Mouse (Mus musculus) embryonic fibroblast, embryonic 13.5 days (primary cell): ENCODE measurements around the gene Vmn2r89. TPM values are rescaled to one million over a fixed set of nuclear protein-coding genes. Genes with fewer than 3 reads are reported as not detected.

ENCODE experiments used
- H3K27ac ChIP-seq: 2 replicates; pipeline ENCODE4 v1.5.1; 2012; ENCODE audit warnings: low read length, control low read depth, inconsistent platforms; ENCODE audit not compliant: insufficient read depth
- H3K4me1 ChIP-seq: 2 replicates; pipeline ENCODE4 v1.6.1; 2011; ENCODE audit warnings: low read length; ENCODE audit not compliant: control insufficient read depth, insufficient read depth
- H3K4me3 ChIP-seq: 2 replicates; pipeline ENCODE4 v1.5.1; 2011; ENCODE audit warnings: mild to moderate bottlenecking, control low read depth, low read length; ENCODE audit not compliant: insufficient read depth
- CTCF ChIP-seq: IDR thresholded peaks from 2 replicates; pipeline ENCODE4 v1.5.1; 2011; ENCODE audit warnings: mild to moderate bottlenecking, control low read depth, low read length, moderate library complexity, borderline replicate concordance; ENCODE audit not compliant: insufficient read depth
- POLR2A ChIP-seq: IDR thresholded peaks from 2 replicates; pipeline ENCODE4 v1.6.1; 2011; ENCODE audit warnings: low read depth, mild to moderate bottlenecking, control low read depth, low read length, moderate library complexity
- polyA plus RNA-seq: library from polyadenylated mRNA; stranded (reverse); fragments of >200 nt; gene quantifications from 2 replicates; pipeline ENCODE4 v1.2.4, GENCODE M21; 2011; ENCODE audit warnings: low read depth; ENCODE audit not compliant: missing spikeins, insufficient read length

Gene Vmn2r89
- polyA plus RNA-seq, 1 experiment: not detected

DNA sequence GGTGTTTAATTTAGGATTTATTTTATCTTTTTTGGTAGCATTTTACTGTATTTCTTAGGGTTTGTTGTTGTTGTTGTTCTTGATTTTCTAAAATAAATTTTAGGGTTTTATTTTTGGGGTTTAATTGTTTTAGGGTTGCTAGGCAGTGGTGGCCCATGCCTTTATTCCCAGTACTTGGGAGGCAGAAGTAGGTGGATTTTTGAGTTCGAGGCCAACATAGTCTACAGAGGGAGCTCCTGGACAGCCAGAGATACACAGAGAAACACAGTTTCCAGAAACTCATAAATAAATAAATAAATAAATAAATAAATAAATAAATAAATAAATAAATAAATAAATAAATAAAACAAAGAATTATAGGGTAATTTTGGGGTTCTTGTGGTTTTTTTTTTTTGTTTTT lies 32.0 kb downstream of the Vmn2r89 start:
- Histone ChIP-seq H3K4me1 (no peaks in the 10 kb centered on the region), H3K27ac (no peak overlapping the region), H3K4me3 (no peak overlapping the region)
- TF ChIP-seq POLR2A (no peak), CTCF (no peak)

DNA sequence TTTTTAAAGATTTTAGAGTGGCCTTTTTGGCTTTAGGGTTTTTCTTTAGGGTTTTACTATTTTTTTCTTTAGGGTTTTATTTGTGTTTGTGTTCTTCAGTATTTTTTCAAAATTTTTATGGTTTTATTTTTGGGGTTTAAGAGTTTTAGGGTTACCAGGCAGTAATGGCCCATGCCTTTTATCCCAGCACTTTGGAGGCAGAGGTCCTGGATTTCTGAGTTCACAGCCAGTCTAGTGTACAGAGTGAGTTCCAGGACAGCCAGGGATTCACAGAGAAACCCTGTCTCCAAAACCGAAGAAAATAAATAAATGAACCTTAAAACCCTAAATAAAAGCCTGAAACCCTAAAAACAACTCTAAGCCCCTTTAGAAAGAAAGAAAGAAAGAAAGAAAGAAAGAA lies 34.5 kb downstream of the Vmn2r89 start:
- no peak overlapping the region for H3K27ac ChIP-seq
- H3K4me1 ChIP-seq: no peaks in the 10 kb centered on the region

DNA sequence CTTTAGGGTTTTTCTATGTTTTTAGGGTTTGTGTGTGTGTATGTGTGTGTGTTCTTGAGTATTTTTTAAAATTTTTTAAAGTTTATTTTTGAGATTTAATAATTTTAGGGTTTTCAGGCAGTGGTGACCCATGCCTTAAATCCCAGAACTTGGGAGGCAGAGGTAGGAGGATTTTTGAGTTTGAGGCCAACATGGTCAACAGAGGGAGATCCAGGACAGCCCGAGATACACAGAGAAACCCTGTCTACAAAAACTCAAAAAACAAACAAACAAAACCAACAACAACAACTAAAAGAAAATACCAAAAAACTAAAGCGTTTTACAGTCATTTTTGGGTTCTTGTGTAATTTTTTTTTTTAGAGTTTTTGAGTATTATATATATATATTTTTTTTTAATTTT lies 44.1 kb downstream of the Vmn2r89 start:
- no peak for TF ChIP-seq POLR2A
- TF ChIP-seq CTCF: no peak
- Histone ChIP-seq H3K27ac (no peak overlapping the region), H3K4me3 (no peak overlapping the region), H3K4me1 (no peaks in the 10 kb centered on the region)

More for the DNA sequence above, 34.5 kb downstream of the Vmn2r89 start:
- TF ChIP-seq POLR2A: no peak
- no peak for TF ChIP-seq CTCF
- H3K4me3 ChIP-seq: no peak overlapping the region

DNA sequence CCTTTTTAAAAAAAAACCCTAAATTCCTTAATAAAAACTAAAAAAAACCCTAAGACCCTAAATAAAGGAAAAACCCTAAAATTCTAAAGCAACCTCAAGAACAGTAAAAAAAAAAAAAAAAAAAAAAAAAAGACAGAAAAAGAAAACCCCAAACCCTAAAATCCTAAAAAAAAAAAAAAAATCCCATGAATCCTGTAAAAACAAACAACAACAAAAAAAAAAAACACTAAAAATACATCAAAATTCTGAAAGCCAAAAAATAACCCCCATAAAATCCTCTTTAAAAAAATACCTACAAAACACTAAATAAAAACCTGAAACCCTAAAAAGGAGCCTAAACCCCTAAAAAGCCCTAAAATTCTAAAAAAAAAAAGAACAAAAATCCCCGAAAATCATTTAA lies 45.3 kb downstream of the Vmn2r89 start:
- no peaks in the 10 kb centered on the region for H3K4me1 ChIP-seq
- no peak overlapping the region for H3K27ac ChIP-seq
- no peak for TF ChIP-seq POLR2A
- no peak for TF ChIP-seq CTCF
- no peak overlapping the region for H3K4me3 ChIP-seq

DNA sequence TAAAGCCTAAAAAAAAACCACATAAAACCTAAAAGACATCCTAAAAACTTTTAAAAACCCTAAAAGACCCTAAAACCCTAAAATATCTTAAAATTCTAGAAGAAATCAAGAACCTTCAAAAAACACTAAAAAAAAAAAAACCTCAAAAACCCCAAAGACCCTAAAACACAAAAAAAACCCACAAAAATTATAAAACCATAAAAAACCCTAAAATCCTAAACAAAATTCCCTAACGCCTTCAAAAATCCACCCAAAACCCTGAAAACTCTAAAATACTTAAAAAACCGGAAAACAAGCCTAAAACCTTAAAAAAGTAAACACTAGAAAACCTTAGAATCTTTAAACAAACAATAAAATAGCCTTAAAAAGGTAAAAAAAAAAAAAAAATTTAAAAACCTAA lies 46.3 kb downstream of the Vmn2r89 start:
- H3K4me3 ChIP-seq: no peak overlapping the region
- no peak overlapping the region for H3K27ac ChIP-seq
- no peak for TF ChIP-seq POLR2A
- TF ChIP-seq CTCF: no peak
- H3K4me1 ChIP-seq: no peaks in the 10 kb centered on the region

DNA sequence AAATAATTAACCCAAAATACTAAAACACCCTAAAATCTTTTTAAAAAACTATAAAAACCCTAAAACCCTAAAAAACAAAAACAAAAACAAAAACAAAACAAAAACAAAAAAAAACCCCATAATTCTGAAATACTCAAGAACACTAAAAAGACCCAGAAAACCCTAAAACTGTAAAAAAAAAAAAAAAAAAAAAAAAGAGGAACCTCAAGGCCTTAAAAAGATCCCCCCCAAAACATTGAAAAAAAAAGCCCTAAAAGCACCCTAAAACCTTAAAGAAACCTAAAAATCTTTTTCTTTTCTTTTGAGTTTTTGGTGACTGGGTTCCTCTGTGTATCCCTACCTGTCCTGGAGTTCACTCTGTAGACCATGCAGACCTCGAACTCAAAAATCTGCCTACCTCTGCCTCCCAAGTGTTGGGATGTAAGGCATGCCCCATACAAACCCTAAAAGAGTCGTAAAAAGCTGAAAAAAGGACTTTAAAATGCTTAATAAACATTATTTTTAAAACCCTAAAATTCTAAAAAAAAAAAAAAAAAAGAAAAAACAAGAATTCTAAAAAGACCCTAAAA lies 48.1 kb downstream of the Vmn2r89 start:
- TF ChIP-seq CTCF (no peak), POLR2A (no peak)
- H3K4me3 ChIP-seq: no peak overlapping the region
- no peak overlapping the region for H3K27ac ChIP-seq
- H3K4me1 ChIP-seq: no peaks in the 10 kb centered on the region

DNA sequence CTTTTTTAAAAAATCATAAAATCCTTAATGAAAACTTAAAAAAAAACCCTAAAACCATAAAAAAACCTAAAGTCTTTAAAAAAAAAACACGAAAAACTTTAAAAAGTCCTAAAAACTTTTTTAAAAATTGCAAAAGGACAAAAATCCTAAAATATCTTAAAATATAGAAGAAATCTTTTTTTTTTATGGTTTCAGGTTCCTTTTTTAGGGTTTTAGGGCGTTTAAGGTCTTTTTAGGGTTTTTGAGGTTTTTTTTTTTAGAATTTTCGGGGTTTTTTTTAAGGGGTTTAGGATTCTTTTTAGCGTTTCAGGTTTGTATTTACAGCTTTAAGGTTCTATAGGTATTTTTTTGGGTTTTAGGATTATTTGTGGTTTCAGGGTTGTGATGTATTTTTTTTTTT lies 48.8 kb downstream of the Vmn2r89 start:
- H3K4me3 ChIP-seq: no peak overlapping the region
- no peak overlapping the region for H3K27ac ChIP-seq
- TF ChIP-seq CTCF (no peak), POLR2A (no peak)
- H3K4me1 ChIP-seq: no peaks in the 10 kb centered on the region

DNA sequence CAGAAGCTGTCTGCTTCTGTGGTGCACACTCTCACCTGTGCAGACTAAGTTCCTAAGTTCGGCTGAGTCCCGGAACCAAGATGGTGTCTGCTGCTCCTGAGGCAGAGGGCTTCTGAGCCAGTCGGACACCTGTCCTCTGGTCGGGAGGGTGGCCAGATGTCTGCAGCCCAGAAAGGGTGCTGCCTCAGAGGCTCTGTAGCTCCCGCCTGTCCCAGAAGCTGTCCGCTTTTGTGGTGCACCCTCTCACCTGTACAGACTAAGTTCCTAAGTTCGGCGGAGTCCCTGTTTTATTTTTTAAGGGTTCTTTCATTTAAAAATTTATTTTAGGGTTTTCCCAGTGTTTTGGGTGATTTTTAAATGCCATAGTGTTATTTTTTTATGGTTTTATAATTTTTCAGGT lies 55.8 kb downstream of the Vmn2r89 start:
- no peak overlapping the region for H3K4me3 ChIP-seq
- TF ChIP-seq CTCF (no peak), POLR2A (no peak)
- H3K4me1 ChIP-seq: no peaks in the 10 kb centered on the region
- no peak overlapping the region for H3K27ac ChIP-seq

Other genes with a start within 250 kb of the Vmn2r89 start
- gene Ear14, start 248.5 kb upstream of the Vmn2r89 start, polyA plus RNA-seq: not detected in 2 replicates
- not detected in 2 replicates for gene Rnase2a, start 195.7 kb upstream of the Vmn2r89 start, polyA plus RNA-seq
- not detected in 2 replicates for gene Gm7247, start 90.1 kb upstream of the Vmn2r89 start, polyA plus RNA-seq
- not detected in 2 replicates for gene Vmn2r88, start 41.0 kb upstream of the Vmn2r89 start, polyA plus RNA-seq
- not detected in 2 replicates for gene Gm5622, start 100.9 kb downstream of the Vmn2r89 start, polyA plus RNA-seq
- gene Gm17175, start 122.2 kb downstream of the Vmn2r89 start, polyA plus RNA-seq: not detected in 2 replicates
- gene Gm17174, start 140.3 kb downstream of the Vmn2r89 start, polyA plus RNA-seq: not detected in 2 replicates
- not detected in 2 replicates for gene Gm17078, start 159.5 kb downstream of the Vmn2r89 start, polyA plus RNA-seq
- not detected in 2 replicates for gene Gm4181, start 183.8 kb downstream of the Vmn2r89 start, polyA plus RNA-seq
- not detected in 2 replicates for gene Gm17079, start 243.6 kb downstream of the Vmn2r89 start, polyA plus RNA-seq